Mouse (Mus musculus): ENCODE results near the gene Tnfrsf12a. TPM values are rescaled to one million over a fixed set of nuclear protein-coding genes. Genes with fewer than 3 reads are reported as not detected.

The Tnfrsf12a gene
- polyA plus RNA-seq, 1 experiment from 2014 or later = 4.3 TPM

DNA sequence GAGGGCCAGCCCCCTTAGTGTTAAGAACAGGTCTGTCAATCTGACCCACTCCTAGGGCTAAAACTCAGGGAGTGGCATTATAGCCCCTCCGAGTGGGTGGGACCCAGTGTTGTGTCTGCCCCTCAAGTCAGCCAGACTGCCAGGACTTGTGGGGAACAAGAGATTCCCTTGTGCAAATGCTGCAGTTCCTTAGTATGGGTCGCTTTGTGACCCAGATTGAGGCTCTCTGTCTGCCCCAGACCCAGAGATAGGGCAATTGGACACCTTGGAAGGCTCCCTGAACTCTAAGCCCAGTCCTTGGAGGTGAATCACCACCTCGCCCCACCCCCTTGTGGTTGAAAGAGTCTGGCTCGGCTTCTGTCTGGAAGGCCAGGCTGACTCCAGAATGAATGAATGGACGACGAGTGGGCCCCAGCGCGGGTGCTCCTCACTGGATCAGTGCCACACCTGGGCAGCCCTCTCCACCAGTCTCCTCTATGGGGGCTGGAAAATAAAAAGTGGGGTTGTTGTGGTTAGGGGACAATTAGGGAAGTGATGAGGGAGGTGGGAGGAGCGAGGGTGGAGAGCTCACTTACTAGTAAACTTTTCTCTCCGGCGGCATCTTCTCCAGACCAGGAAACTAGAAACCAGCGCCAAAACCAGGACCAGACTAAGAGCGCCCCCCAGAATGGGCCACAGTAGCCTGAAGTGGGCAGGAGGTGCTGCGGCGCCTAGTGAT, 1.5 kb downstream of the Tnfrsf12a start:
- Histone ChIP-seq H3K9me3 (ENCODE audit: control insufficient read depth, low read length) (no peaks in the 10 kb centered on the region), H3K27me3 (ENCODE audit: control insufficient read depth, insufficient read depth, low read length) (peaks cover 39% of the 10 kb centered on the region), H3K4me1 (ENCODE audit: control insufficient read depth, insufficient read depth, low read length) (peaks cover 29% of the 10 kb centered on the region), H3K4me2 (ENCODE audit: low read depth, severe bottlenecking) (peak overlapping the region; percentile 70), H3K9ac (ENCODE audit: low read length) (no peak overlapping the region), H3K36me3 (ENCODE audit: control insufficient read depth, insufficient read depth, low read length) (no peaks in the 10 kb centered on the region), H3K27ac (replicated peaks; ENCODE audit: low read depth, low read length) (no peak overlapping the region), H3K4me3 (ENCODE audit: low read depth, low read length) (peak overlapping the region; percentile 39; the same call in 1 of the 2 replicates)
- ATAC-seq (ENCODE audit: insufficient number of reproducible peaks, low FRiP score, low TSS enrichment, low read depth) (no peak), DNase-seq (ENCODE audit: low spot score) (peak; percentile 55)
- WGBS = 10% methylated on average over 15 of the region's 15 CpGs

- DNase-seq (ENCODE audit: low spot score) (no peak), ATAC-seq (ENCODE audit: insufficient number of reproducible peaks, low FRiP score, low TSS enrichment, low read depth) (no peak)
- Histone ChIP-seq H3K4me3 (ENCODE audit: low read depth, low read length) (no peak overlapping the region), H3K36me3 (ENCODE audit: control insufficient read depth, insufficient read depth, low read length) (peaks cover under 1% of the 10 kb centered on the region; the same call in 1 of the 2 replicates), H3K9me3 (ENCODE audit: control insufficient read depth, low read length) (no peaks in the 10 kb centered on the region), H3K27me3 (ENCODE audit: control insufficient read depth, insufficient read depth, low read length) (peaks cover 34% of the 10 kb centered on the region), H3K4me1 (ENCODE audit: control insufficient read depth, insufficient read depth, low read length) (peaks cover 29% of the 10 kb centered on the region), H3K9ac (ENCODE audit: low read length) (no peak overlapping the region), H3K27ac (replicated peaks; ENCODE audit: low read depth, low read length) (no peak overlapping the region), H3K4me2 (ENCODE audit: low read depth, severe bottlenecking) (0 out of 2 replicates have a peak overlapping the region, but pooled peaks have one; percentile 70)
- WGBS = 26% methylated on average over 5 of the region's 5 CpGs
Observed at GRCm38 (mm10) chr17:23675127-23675526, 2.1 kb downstream of the Tnfrsf12a start.

- Histone ChIP-seq H3K27me3 (ENCODE audit: control insufficient read depth, insufficient read depth, low read length) (peaks cover 26% of the 10 kb centered on the region), H3K27ac (replicated peaks; ENCODE audit: low read depth, low read length) (no peak overlapping the region), H3K9ac (ENCODE audit: low read length) (peak overlapping the region; percentile 41; the same call in 1 of the 2 replicates), H3K4me2 (ENCODE audit: low read depth, severe bottlenecking) (peak overlapping the region; percentile 76), H3K36me3 (ENCODE audit: control insufficient read depth, insufficient read depth, low read length) (peaks cover 3% of the 10 kb centered on the region; the same call in 1 of the 2 replicates), H3K9me3 (ENCODE audit: control insufficient read depth, low read length) (no peaks in the 10 kb centered on the region), H3K4me3 (ENCODE audit: low read depth, low read length) (peak overlapping the region; percentile 55), H3K4me1 (ENCODE audit: control insufficient read depth, insufficient read depth, low read length) (peaks cover 27% of the 10 kb centered on the region)
- DNase-seq (ENCODE audit: low spot score) = no peak
- ATAC-seq (ENCODE audit: insufficient number of reproducible peaks, low FRiP score, low TSS enrichment, low read depth) = no peak
- WGBS = 35% methylated on average over 9 of the region's 9 CpGs
Observed at GRCm38 (mm10) chr17:23674271-23674952, 2.9 kb downstream of the Tnfrsf12a start.

DNA sequence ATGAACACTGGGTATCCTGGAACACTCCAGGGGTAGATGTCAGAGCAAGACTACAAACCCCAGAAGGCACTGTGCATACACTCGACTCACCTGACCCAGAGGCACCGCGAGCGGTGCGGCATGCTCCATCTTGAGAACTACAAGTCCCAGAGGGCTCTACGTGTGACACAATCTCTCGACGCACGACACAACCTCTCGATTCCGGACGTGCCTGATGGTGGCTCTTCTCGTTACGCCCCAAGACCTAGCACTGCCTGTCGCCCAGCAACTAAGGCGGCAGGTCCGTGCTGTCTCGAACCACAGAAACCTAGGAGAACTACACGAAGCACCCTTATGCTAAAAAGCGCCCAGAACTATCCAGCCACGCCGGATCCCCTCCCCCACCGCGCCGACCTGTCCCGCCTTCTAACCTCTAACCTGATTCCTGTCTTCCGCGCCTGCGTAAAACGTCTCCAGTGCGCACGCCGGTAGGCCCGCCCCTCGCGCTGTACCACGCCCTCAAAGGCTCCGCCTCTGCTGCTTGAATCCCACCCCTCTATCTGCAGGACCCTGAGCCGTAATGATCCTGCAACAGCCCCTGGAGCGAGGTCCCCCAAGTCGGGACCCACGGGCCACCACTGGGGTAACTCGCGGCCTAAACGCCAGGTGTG, 3.7 kb downstream of the Tnfrsf12a start, which contains the start of the genes Hcfc1r1 and Thoc6:
Gene Hcfc1r1 (plus strand): TSS at position 173 of the 650 bp plus-strand sequence.
Gene Thoc6 (minus strand): TSS at position 459 of the 650 bp plus-strand sequence.
- under 1% methylated on average over 45 of the region's 45 CpGs for WGBS
- Histone ChIP-seq H3K4me1 (ENCODE audit: control insufficient read depth, insufficient read depth, low read length) (peaks cover 23% of the 10 kb centered on the region), H3K27me3 (ENCODE audit: control insufficient read depth, insufficient read depth, low read length) (peaks cover 18% of the 10 kb centered on the region), H3K27ac (replicated peaks; ENCODE audit: low read depth, low read length) (no peak within 1 kb of the TSS; the same call in 1 of the 2 replicates), H3K4me2 (ENCODE audit: low read depth, severe bottlenecking) (peak within 1 kb of the TSS; percentile 76), H3K4me3 (ENCODE audit: low read depth, low read length) (peak within 1 kb of the TSS; percentile 55), H3K9ac (ENCODE audit: low read length) (peak within 1 kb of the TSS; percentile 61), H3K9me3 (ENCODE audit: control insufficient read depth, low read length) (no peaks in the 10 kb centered on the region), H3K36me3 (ENCODE audit: control insufficient read depth, insufficient read depth, low read length) (peaks cover 6% of the 10 kb centered on the region)
- ATAC-seq (ENCODE audit: insufficient number of reproducible peaks, low FRiP score, low TSS enrichment, low read depth) (peak; percentile 91), DNase-seq (ENCODE audit: low spot score) (peak; percentile 94)

DNA sequence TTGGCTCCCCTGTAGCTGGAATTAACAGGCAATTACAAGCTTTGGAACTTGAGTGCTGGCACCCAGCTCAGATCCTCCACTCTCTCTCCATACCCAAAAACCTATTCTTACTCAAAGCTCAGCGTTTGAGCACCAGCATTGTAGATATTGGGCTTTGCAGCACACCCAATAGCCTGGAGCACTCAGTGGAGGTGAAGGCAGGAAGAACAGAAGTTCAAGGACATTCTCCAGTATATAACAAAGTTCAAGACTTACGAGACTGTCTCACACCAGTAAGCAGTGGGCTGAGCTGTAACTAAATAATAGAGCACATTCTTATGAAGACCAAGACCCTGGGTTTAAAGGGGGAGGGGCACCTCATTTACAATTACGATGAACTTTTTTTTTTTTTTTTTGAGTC, 4.5 kb downstream of the Tnfrsf12a start:
- Histone ChIP-seq H3K27me3 (ENCODE audit: control insufficient read depth, insufficient read depth, low read length) (peaks cover 15% of the 10 kb centered on the region), H3K4me3 (ENCODE audit: low read depth, low read length) (no peak overlapping the region), H3K36me3 (ENCODE audit: control insufficient read depth, insufficient read depth, low read length) (peaks cover 6% of the 10 kb centered on the region), H3K4me1 (ENCODE audit: control insufficient read depth, insufficient read depth, low read length) (peaks cover 23% of the 10 kb centered on the region), H3K27ac (replicated peaks; ENCODE audit: low read depth, low read length) (no peak overlapping the region), H3K9ac (ENCODE audit: low read length) (no peak overlapping the region), H3K4me2 (ENCODE audit: low read depth, severe bottlenecking) (peak overlapping the region; percentile 76), H3K9me3 (ENCODE audit: control insufficient read depth, low read length) (no peaks in the 10 kb centered on the region)
- 71% methylated on average over 3 of the region's 3 CpGs for WGBS
- DNase-seq (ENCODE audit: low spot score) (no peak), ATAC-seq (ENCODE audit: insufficient number of reproducible peaks, low FRiP score, low TSS enrichment, low read depth) (no peak)

GRCm38 (mm10) chr17:23671519-23671918, 5.7 kb downstream of the Tnfrsf12a start:
- Histone ChIP-seq H3K27me3 (ENCODE audit: control insufficient read depth, insufficient read depth, low read length) (peaks cover 11% of the 10 kb centered on the region), H3K36me3 (ENCODE audit: control insufficient read depth, insufficient read depth, low read length) (peaks cover 10% of the 10 kb centered on the region), H3K9ac (ENCODE audit: low read length) (no peak overlapping the region), H3K27ac (replicated peaks; ENCODE audit: low read depth, low read length) (no peak overlapping the region), H3K9me3 (ENCODE audit: control insufficient read depth, low read length) (no peaks in the 10 kb centered on the region), H3K4me2 (ENCODE audit: low read depth, severe bottlenecking) (no peak overlapping the region), H3K4me3 (ENCODE audit: low read depth, low read length) (no peak overlapping the region), H3K4me1 (ENCODE audit: control insufficient read depth, insufficient read depth, low read length) (peaks cover 15% of the 10 kb centered on the region)
- WGBS = 99% methylated on average over 3 of the region's 3 CpGs
- ATAC-seq (ENCODE audit: insufficient number of reproducible peaks, low FRiP score, low TSS enrichment, low read depth) (no peak), DNase-seq (ENCODE audit: low spot score) (no peak)

- Histone ChIP-seq H3K4me3 (ENCODE audit: low read depth, low read length) (no peak overlapping the region), H3K27ac (replicated peaks; ENCODE audit: low read depth, low read length) (no peak overlapping the region), H3K36me3 (ENCODE audit: control insufficient read depth, insufficient read depth, low read length) (peaks cover 10% of the 10 kb centered on the region), H3K4me1 (ENCODE audit: control insufficient read depth, insufficient read depth, low read length) (peaks cover 7% of the 10 kb centered on the region), H3K9ac (ENCODE audit: low read length) (no peak overlapping the region), H3K4me2 (ENCODE audit: low read depth, severe bottlenecking) (no peak overlapping the region), H3K27me3 (ENCODE audit: control insufficient read depth, insufficient read depth, low read length) (peaks cover 4% of the 10 kb centered on the region), H3K9me3 (ENCODE audit: control insufficient read depth, low read length) (no peaks in the 10 kb centered on the region)
- WGBS = 84% methylated on average over 7 of the region's 7 CpGs
- no peak for ATAC-seq (ENCODE audit: insufficient number of reproducible peaks, low FRiP score, low TSS enrichment, low read depth)
- no peak for DNase-seq (ENCODE audit: low spot score)
Observed at GRCm38 (mm10) chr17:23670516-23671074, 6.7 kb downstream of the Tnfrsf12a start.

DNA sequence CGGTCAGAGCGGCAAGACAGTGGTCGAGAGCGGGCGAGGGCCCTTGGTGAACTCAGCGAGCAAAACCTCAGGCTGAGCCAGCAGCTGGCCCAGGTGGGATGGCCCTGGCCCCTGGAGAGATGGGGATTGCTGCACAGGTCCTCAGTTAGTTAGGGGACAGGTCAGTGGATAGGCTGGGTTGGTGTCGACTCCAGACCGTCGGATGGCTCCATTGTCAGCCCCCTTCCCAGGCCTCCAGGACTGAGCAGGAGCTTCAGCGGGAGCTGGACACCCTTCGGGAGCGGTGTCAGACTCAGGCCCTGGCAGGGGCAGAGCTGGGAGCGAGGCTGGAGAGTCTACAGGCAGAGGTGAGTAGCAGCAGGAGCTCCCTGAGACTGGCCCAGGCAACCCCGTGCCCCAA, 11.8 kb downstream of the Tnfrsf12a start:
- H3K9me3 ChIP-seq (ENCODE audit: control insufficient read depth, low read length) = no peaks in the 10 kb centered on the region
- H3K4me1 ChIP-seq (ENCODE audit: control insufficient read depth, insufficient read depth, low read length) = no peaks in the 10 kb centered on the region
- no peak overlapping the region for H3K9ac ChIP-seq (ENCODE audit: low read length)
- H3K27ac ChIP-seq (replicated peaks; ENCODE audit: low read depth, low read length) = no peak overlapping the region
- peaks cover 17% of the 10 kb centered on the region for H3K27me3 ChIP-seq (ENCODE audit: control insufficient read depth, insufficient read depth, low read length)
- ATAC-seq (ENCODE audit: insufficient number of reproducible peaks, low FRiP score, low TSS enrichment, low read depth) (no peak), DNase-seq (ENCODE audit: low spot score) (peak; percentile 23)
- WGBS = 77% methylated on average over 14 of the region's 14 CpGs
- peaks cover 10% of the 10 kb centered on the region for H3K36me3 ChIP-seq (ENCODE audit: control insufficient read depth, insufficient read depth, low read length)
- no peak overlapping the region for H3K4me2 ChIP-seq (ENCODE audit: low read depth, severe bottlenecking)
- no peak overlapping the region for H3K4me3 ChIP-seq (ENCODE audit: low read depth, low read length)

Data from limb, embryonic 11.5 days (tissue).